Mouse (Mus musculus): ENCODE measurements around the gene Arid3a. TPM values are rescaled to one million over a fixed set of nuclear protein-coding genes. Genes with fewer than 3 reads are reported as not detected.

Gene Arid3a
- polyA plus RNA-seq, 1 experiment from 2014 or later, result 5.4 TPM

DNA sequence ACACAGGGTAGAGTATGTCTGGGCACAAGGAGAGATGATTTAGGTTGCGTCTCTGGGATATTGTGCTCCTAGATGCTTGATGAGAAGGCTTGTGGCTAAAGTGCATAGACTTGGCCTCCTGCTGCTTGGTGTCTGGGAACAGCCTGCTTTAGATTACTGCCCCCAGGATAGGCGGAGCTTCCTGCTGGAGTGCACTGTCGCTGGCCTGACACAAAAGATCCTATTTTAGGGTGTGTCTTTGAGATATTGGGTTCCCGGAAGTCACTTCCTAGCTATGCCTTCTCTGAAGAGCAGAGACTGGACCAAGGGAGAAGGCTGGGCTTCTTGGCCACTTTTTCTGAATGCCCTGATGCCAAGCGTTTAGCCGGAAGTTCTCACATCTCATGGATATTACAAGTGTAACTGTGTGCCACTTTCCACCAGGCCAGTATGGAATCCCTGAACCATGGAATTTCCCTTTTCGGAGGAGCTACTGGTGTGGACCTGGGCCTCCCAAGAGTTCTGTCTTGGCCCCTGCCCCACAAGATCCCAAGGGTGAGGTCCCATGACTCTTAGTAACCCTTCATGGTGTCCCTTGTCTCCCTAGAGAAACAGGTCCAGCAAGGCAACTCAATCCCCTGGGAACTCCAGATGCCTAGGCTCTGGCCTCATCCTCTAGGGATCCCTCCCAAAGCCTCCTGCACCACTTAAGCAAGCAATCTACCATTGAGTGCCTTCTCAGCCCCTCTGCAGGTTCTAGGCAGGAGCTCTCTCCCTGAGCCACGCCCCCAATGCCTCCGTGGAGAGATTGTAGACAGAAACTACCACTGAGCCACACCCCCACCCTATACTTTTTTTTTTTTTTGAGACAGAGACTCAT lies 76.8 kb downstream of the Arid3a start:
- no peak overlapping the region; the same call in 1 of the 2 replicates for H3K4me3 ChIP-seq (replicated peaks)
- peak; percentile 59 for ATAC-seq (ENCODE audit: low read depth)
- no peaks in the 10 kb centered on the region for H3K9me3 ChIP-seq (replicated peaks)
- peak overlapping the region; percentile 62 for H3K27ac ChIP-seq
- WGBS (ENCODE audit: insufficient replicate concordance), result 35% methylated on average over 9 of the region's 9 CpGs
- peak overlapping the region; percentile 28; the same call in 1 of the 2 replicates for H3K9ac ChIP-seq
- peaks cover 61% of the 10 kb centered on the region for H3K4me1 ChIP-seq (replicated peaks)
- H3K36me3 ChIP-seq, result peaks cover 85% of the 10 kb centered on the region
- DNase-seq, result peak; percentile 58
- H3K27me3 ChIP-seq, result peaks cover 9% of the 10 kb centered on the region; the same call in 1 of the 2 replicates
- H3K4me2 ChIP-seq, result peak overlapping the region; percentile 33

GRCm38 (mm10) chr10:80004233-80004705 lies 77.4 kb downstream of the Arid3a start:
- Histone ChIP-seq H3K9ac (no peak overlapping the region), H3K4me2 (no peak overlapping the region; the same call in 1 of the 2 replicates), H3K9me3 (replicated peaks) (no peaks in the 10 kb centered on the region), H3K27me3 (peaks cover 9% of the 10 kb centered on the region; the same call in 1 of the 2 replicates), H3K27ac (no peak overlapping the region), H3K4me3 (replicated peaks) (no peak overlapping the region), H3K4me1 (replicated peaks) (peaks cover 55% of the 10 kb centered on the region), H3K36me3 (peaks cover 85% of the 10 kb centered on the region)
- 67% methylated on average over 8 of the region's 8 CpGs for WGBS (ENCODE audit: insufficient replicate concordance)
- no peak for ATAC-seq (ENCODE audit: low read depth)
- no peak for DNase-seq

Other genes starting within 250 kb of the Arid3a start
- gene Cdc34, start 244.8 kb upstream of the Arid3a start, polyA plus RNA-seq (2015; fragmentation: Nextera tagmentation; extraction: Ambion mirVana), result 164 and 166 TPM in 2 replicates
- 0.22 and 0.32 TPM in 2 replicates for gene Gzmm, start 238.0 kb upstream of the Arid3a start, polyA plus RNA-seq (2015; fragmentation: Nextera tagmentation; extraction: Ambion mirVana)
- gene Bsg, start 222.6 kb upstream of the Arid3a start, polyA plus RNA-seq (2015; fragmentation: Nextera tagmentation; extraction: Ambion mirVana), result 903 and 946 TPM in 2 replicates
- not detected in 2 replicates for gene Hcn2, start 210.4 kb upstream of the Arid3a start, polyA plus RNA-seq (2015; fragmentation: Nextera tagmentation; extraction: Ambion mirVana)
- 20.0 and 20.8 TPM in 2 replicates for gene Polrmt, start 180.5 kb upstream of the Arid3a start, polyA plus RNA-seq (2015; fragmentation: Nextera tagmentation; extraction: Ambion mirVana)
- not detected in 2 replicates for gene Fgf22, start 172.0 kb upstream of the Arid3a start, polyA plus RNA-seq (2015; fragmentation: Nextera tagmentation; extraction: Ambion mirVana)
- 43.7 and 48.5 TPM in 2 replicates for gene Rnf126, start 160.1 kb upstream of the Arid3a start, polyA plus RNA-seq (2015; fragmentation: Nextera tagmentation; extraction: Ambion mirVana)
- 0.58 and 0.68 TPM in 2 replicates for gene Fstl3, start 149.8 kb upstream of the Arid3a start, polyA plus RNA-seq (2015; fragmentation: Nextera tagmentation; extraction: Ambion mirVana)
- gene Prss57, start 136.1 kb upstream of the Arid3a start, polyA plus RNA-seq (2015; fragmentation: Nextera tagmentation; extraction: Ambion mirVana), result 2.6 and 3.2 TPM in 2 replicates
- gene Palm, start 133.5 kb upstream of the Arid3a start, polyA plus RNA-seq (2015; fragmentation: Nextera tagmentation; extraction: Ambion mirVana), result 7.1 and 7.4 TPM in 2 replicates
- gene Misp, start 106.1 kb upstream of the Arid3a start, polyA plus RNA-seq (2015; fragmentation: Nextera tagmentation; extraction: Ambion mirVana), result 0.25 and 0.75 TPM in 2 replicates
- gene Ptbp1, start 72.6 kb upstream of the Arid3a start, polyA plus RNA-seq (2015; fragmentation: Nextera tagmentation; extraction: Ambion mirVana), result 136 and 175 TPM in 2 replicates
- 54.8 and 64.6 TPM in 2 replicates for gene Prtn3, start 52.6 kb upstream of the Arid3a start, polyA plus RNA-seq (2015; fragmentation: Nextera tagmentation; extraction: Ambion mirVana)
- 5.7 and 5.8 TPM in 2 replicates for gene Plppr3, start 52.4 kb upstream of the Arid3a start, polyA plus RNA-seq (2015; fragmentation: Nextera tagmentation; extraction: Ambion mirVana)
- gene Elane, start 40.8 kb upstream of the Arid3a start, polyA plus RNA-seq (2015; fragmentation: Nextera tagmentation; extraction: Ambion mirVana), result 47.1 and 59.3 TPM in 2 replicates
- not detected in 2 replicates for gene Cfd, start 36.2 kb upstream of the Arid3a start, polyA plus RNA-seq (2015; fragmentation: Nextera tagmentation; extraction: Ambion mirVana)
- gene Med16, start 18.1 kb upstream of the Arid3a start, polyA plus RNA-seq (2015; fragmentation: Nextera tagmentation; extraction: Ambion mirVana), result 16.9 and 19.0 TPM in 2 replicates
- 11.3 TPM in 1 of 2 replicates, not detected in the other for gene Gm26602, start 16.2 kb upstream of the Arid3a start, polyA plus RNA-seq (2015; fragmentation: Nextera tagmentation; extraction: Ambion mirVana)
- gene Kiss1r, start 10.1 kb upstream of the Arid3a start, polyA plus RNA-seq (2015; fragmentation: Nextera tagmentation; extraction: Ambion mirVana), result 0.19 and 0.28 TPM in 2 replicates
- 63.0 and 63.8 TPM in 2 replicates for gene R3hdm4, start 5.8 kb upstream of the Arid3a start, polyA plus RNA-seq (2015; fragmentation: Nextera tagmentation; extraction: Ambion mirVana)
- gene Wdr18, start 33.1 kb downstream of the Arid3a start, polyA plus RNA-seq (2015; fragmentation: Nextera tagmentation; extraction: Ambion mirVana), result 78.2 and 83.0 TPM in 2 replicates
- 0.07 and 0.10 TPM in 2 replicates for gene Grin3b, start 43.7 kb downstream of the Arid3a start, polyA plus RNA-seq (2015; fragmentation: Nextera tagmentation; extraction: Ambion mirVana)
- 8.2 TPM in 2 replicates for gene Tmem259, start 57.3 kb downstream of the Arid3a start, polyA plus RNA-seq (2015; fragmentation: Nextera tagmentation; extraction: Ambion mirVana)
- 45.8 and 49.6 TPM in 2 replicates for gene Cnn2, start 61.5 kb downstream of the Arid3a start, polyA plus RNA-seq (2015; fragmentation: Nextera tagmentation; extraction: Ambion mirVana)
- 6.3 and 7.4 TPM in 2 replicates for gene Abca7, start 69.5 kb downstream of the Arid3a start, polyA plus RNA-seq (2015; fragmentation: Nextera tagmentation; extraction: Ambion mirVana)
- gene Arhgap45, start 89.6 kb downstream of the Arid3a start, polyA plus RNA-seq (2015; fragmentation: Nextera tagmentation; extraction: Ambion mirVana), result 14.3 and 14.9 TPM in 2 replicates
- gene Polr2e, start 112.8 kb downstream of the Arid3a start, polyA plus RNA-seq (2015; fragmentation: Nextera tagmentation; extraction: Ambion mirVana), result 120 and 122 TPM in 2 replicates
- 677 TPM in 2 replicates for gene Gpx4, start 120.1 kb downstream of the Arid3a start, polyA plus RNA-seq (2015; fragmentation: Nextera tagmentation; extraction: Ambion mirVana)
- 9.2 and 9.9 TPM in 2 replicates for gene Sbno2, start 178.5 kb downstream of the Arid3a start, polyA plus RNA-seq (2015; fragmentation: Nextera tagmentation; extraction: Ambion mirVana)
- gene Stk11, start 188.8 kb downstream of the Arid3a start, polyA plus RNA-seq (2015; fragmentation: Nextera tagmentation; extraction: Ambion mirVana), result 16.2 and 18.3 TPM in 2 replicates
- gene Atp5d, start 211.6 kb downstream of the Arid3a start, polyA plus RNA-seq (2015; fragmentation: Nextera tagmentation; extraction: Ambion mirVana), result 358 and 362 TPM in 2 replicates
- 0.54 and 0.69 TPM in 2 replicates for gene Cbarp, start 213.8 kb downstream of the Arid3a start, polyA plus RNA-seq (2015; fragmentation: Nextera tagmentation; extraction: Ambion mirVana)
- gene Midn, start 221.2 kb downstream of the Arid3a start, polyA plus RNA-seq (2015; fragmentation: Nextera tagmentation; extraction: Ambion mirVana), result 3.0 and 3.3 TPM in 2 replicates
- gene Cirbp, start 238.9 kb downstream of the Arid3a start, polyA plus RNA-seq (2015; fragmentation: Nextera tagmentation; extraction: Ambion mirVana), result 19.5 and 21.9 TPM in 2 replicates
- 14.8 and 15.1 TPM in 2 replicates for gene 1600002K03Rik, start 245.9 kb downstream of the Arid3a start, polyA plus RNA-seq (2015; fragmentation: Nextera tagmentation; extraction: Ambion mirVana)

Measured in liver, embryonic 13.5 days (tissue).